Mouse (Mus musculus) granulocyte monocyte progenitor cell, adult 5-6 weeks (primary cell): ENCODE results near the gene Ero1lb. TPM values are rescaled to one million over a fixed set of nuclear protein-coding genes. Genes with fewer than 3 reads are reported as not detected.
"Not testable (repeated sequence)": the region's sequence is repeated elsewhere in the genome, so short reads cannot be mapped to it uniquely, and the experiment has no call there.

ENCODE experiments used
- ATAC-seq: replicated peaks from 2 replicates; pipeline ENCODE4 v1.8.0; 2016; ENCODE audit warnings: mild to moderate bottlenecking, moderate TSS enrichment, inconsistent platforms; ENCODE audit not compliant: poor library complexity, severe bottlenecking
- total RNA-seq, 2 experiments: library from RNA; stranded (forward) in 1 of 2; stranded (reverse) in 1 of 2; fragments of 200-712, 200-1000 nt in 1 of 2; fragments of >200 nt in 1 of 2; fragmentation: Nextera tagmentation in 1 of 2; gene quantifications; 2 replicates each; pipeline ENCODE4 v1.2.3; 2014 to 2017

Gene Ero1lb
- total RNA-seq, 2 experiments from 2014 or later = 15.6 to 20.9 TPM

GRCm38 (mm10) chr13:12568597-12569469 is 3.2 kb downstream of the Ero1lb start:
- no peak for ATAC-seq

DNA sequence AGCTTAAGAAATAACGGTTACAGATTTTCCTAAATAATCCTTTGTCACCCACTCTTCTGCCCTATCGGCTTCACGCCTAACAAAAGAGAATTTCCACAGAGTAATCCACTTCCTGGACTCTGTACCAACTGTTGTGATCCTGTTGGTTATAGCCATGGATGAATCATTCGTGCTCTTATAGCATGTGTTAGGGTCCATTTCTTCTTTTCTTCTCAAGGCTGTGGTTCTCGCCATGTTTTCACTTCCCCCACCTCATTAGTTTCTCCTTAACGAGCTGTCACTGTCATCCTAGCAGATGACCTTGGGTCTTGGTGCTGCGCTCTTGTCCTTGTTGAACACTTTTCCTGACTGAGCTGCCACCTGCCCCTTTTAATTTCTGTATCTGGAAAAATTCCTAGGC is 4.1 kb downstream of the Ero1lb start:
- peak; percentile 60 for ATAC-seq

- ATAC-seq = peak; percentile 80
These were observed 9.4 kb downstream of the Ero1lb start for GRCm38 (mm10) chr13:12574979-12575536.

DNA sequence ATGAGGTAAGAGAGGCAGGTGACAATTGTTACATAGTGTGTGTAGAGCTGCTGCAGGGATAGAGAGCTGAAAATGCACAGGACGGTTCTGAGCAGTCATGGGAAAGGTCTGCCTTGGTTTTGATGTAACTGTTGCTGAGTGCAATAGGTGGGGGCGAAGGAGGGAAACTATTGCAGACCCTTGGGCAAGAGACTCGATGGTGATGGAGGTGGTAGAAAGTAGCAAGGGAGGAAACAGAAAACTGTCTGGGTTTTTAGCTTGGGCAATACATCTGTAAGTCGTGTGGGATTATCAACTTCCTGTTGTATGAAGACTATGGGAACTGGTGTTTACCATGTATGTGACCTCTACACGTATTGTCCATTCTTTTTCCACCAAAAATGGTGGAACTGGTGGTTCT is 12.5 kb downstream of the Ero1lb start:
- ATAC-seq = peak; percentile 83

DNA sequence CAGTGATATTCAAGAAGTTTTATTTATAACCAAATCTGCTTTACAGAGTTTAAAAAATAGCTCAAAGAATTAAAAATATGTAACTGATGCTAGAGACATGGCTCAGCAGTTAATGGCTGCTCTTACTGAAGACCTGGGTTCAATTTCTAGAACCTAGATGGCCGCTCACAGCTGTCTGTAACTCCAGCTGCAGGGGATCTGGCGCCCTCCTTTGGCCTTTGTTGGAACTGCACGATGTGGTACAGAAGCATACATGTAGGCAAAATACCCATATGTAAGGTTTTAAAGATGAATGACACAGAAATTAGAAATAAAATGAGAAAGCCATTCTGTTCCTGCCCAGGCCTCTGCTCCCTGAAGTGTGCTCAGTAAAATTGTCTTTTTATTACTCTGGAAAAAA is 23.3 kb downstream of the Ero1lb start:
- ATAC-seq = peak; percentile 93

GRCm38 (mm10) chr13:12597075-12597474 is 31.4 kb downstream of the Ero1lb start:
- not testable (repeated sequence) for ATAC-seq

DNA sequence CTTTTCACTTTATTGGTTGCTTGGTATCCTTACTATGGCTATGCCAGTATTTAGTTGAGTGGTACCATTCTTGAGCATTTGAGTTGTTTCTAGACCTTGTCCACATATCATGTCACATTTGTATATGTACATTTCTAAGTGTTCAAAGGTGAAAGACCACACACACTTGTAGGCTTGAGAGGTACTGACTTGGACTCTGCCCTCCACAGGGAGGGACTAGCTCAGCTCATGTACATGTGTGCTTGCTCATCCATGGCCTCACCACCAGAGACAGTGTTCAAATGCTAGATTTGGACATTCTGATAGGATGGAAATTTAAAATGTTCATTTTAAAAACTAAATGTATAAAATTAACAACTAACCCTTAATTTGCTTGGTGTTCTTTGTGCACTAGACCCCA is 44.5 kb downstream of the Ero1lb start:
- ATAC-seq = not testable (repeated sequence)

GRCm38 (mm10) chr13:12614026-12614425 is 48.4 kb downstream of the Ero1lb start:
- ATAC-seq = not testable (repeated sequence)

GRCm38 (mm10) chr13:12614591-12614990 is 48.9 kb downstream of the Ero1lb start:
- not testable (repeated sequence) for ATAC-seq

DNA sequence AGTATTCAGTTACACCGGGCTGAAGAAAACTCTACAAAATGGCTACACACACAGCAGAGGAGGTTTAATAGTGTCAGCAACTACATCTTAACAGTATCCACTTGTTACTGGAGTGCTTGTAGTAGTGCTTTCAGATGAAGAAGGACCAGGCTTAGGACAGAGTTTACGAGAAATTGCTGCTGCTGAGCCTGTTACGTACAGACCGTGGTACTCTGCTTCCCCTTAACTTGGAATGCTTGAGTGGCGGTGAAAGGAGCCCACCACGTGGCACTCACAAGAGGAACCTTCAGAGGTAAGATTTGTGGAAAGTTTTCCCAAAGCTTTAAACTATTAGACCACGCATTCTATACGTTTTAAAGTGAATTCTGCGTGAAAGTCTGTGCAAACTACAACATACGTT is 49.3 kb downstream of the Ero1lb start:
- ATAC-seq = not testable (repeated sequence)

GRCm38 (mm10) chr13:12616489-12616888 is 50.8 kb downstream of the Ero1lb start:
- not testable (repeated sequence) for ATAC-seq

GRCm38 (mm10) chr13:12619808-12620207 is 54.1 kb downstream of the Ero1lb start:
- ATAC-seq = not testable (repeated sequence)

DNA sequence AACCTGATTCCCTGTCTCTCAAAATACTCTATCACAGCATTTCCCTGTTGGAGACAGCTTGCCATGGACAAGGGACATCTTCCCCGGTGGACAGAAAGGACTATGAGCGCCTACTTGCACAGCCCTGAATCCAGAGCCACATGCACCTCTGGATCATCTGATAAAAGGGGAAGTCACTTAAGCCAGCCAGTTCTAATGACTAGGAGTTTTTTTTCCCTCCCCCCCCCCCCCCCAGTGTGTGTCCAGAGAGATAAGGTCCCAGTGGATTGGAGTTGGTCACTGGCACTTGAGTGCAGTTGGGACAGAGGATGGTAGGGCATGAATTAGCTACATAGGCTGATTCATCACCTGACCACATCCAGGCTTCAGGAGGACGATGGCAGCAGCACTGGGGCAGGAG is 60.4 kb downstream of the Ero1lb start:
- peak; percentile 43; the same call in 1 of the 2 replicates for ATAC-seq

DNA sequence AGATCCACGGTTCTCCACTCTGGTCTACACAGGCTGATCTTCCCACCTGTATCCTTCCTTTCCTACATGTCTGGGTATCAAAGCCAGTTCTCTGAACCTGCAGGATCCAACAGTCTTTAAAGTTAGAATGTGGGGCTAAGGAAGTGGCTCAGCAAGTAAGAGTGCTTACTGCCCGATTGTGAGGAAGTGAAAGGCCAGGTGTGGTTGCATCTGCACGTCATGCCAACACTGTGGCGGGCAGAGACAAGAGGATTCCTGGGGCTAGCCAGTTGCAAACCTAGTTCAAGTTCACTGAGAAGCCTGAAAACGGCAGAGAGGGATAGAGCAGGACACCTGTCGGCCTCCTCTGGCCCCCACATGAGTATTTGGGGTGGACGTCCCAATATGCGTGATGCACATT is 62.1 kb downstream of the Ero1lb start:
- ATAC-seq = peak; percentile 55; the same call in 1 of the 2 replicates

- ATAC-seq = not testable (repeated sequence)
These were observed 62.5 kb downstream of the Ero1lb start for GRCm38 (mm10) chr13:12628181-12628580.

DNA sequence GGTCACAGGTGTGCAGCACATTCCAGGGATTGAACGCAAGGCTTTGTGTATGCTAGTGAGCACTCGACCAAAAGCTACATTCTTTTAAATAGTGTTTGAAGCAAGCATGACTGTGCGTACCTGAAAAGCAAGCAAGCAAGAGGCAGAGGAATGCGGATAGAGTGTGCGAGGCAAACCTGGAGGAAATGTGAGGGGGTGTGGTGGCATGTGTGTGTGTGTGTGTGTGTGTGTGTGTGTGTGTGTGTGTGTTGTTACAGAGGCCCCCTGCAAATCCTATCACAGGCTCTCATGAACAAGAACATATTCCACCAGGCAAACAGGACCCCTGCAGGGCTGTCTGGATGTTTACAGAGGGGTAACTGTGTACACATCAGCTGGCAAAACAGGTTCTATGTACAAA is 64.6 kb downstream of the Ero1lb start:
- ATAC-seq = not testable (repeated sequence)

DNA sequence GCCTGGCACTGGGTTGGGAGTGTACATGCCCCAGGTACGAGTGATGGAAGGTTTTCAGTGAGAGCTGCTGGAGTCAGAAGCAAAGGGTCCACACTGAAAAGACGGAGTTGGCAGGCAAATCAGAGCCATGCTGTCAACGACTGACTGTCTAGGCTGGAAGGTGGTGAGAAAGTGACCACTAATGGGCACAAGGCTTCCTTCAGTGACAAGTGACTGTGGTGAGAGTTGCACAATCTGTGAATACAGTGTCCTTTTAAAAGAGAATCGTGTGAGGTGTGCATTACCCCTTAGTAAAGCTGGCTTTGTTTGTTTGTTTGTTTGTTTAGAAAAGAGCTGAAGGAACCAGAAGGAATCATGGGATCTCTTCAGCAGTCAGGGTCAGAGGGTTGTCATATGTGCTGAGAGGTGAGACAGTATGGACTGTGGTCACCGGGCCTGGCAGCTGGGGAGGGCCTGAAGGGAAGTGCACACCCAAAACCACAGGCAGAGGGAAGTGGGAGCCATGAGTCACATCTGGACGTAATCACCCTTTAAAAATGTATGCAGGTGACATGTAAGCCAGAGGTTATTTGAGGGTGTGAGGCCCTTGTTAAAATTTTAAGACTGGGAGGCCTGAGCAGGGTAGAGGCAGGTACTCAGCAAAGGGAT is 69.4 kb downstream of the Ero1lb start:
- ATAC-seq = peak; percentile 94

- ATAC-seq = not testable (repeated sequence)
These were observed 77.1 kb downstream of the Ero1lb start for GRCm38 (mm10) chr13:12642795-12643194.

DNA sequence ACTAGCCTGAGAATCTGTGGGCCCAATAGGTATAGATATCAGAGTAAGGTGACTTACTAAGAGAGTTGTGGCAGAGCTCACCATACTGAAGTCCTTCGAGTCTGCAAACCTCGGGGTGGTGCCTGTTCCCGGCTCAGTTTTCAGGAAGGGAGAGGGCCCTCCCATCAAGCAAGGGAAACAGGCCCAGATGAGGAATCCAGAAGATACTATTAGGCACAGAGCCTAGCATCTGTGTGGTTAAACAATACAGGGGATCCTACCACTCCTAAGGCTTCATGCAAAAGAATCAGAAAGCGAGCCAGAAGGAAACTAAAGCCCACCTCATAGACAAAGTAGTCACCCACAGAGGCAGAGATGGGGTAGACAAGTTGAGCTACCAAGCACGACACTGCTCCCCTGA is 81.0 kb downstream of the Ero1lb start:
- ATAC-seq = not testable (repeated sequence)

DNA sequence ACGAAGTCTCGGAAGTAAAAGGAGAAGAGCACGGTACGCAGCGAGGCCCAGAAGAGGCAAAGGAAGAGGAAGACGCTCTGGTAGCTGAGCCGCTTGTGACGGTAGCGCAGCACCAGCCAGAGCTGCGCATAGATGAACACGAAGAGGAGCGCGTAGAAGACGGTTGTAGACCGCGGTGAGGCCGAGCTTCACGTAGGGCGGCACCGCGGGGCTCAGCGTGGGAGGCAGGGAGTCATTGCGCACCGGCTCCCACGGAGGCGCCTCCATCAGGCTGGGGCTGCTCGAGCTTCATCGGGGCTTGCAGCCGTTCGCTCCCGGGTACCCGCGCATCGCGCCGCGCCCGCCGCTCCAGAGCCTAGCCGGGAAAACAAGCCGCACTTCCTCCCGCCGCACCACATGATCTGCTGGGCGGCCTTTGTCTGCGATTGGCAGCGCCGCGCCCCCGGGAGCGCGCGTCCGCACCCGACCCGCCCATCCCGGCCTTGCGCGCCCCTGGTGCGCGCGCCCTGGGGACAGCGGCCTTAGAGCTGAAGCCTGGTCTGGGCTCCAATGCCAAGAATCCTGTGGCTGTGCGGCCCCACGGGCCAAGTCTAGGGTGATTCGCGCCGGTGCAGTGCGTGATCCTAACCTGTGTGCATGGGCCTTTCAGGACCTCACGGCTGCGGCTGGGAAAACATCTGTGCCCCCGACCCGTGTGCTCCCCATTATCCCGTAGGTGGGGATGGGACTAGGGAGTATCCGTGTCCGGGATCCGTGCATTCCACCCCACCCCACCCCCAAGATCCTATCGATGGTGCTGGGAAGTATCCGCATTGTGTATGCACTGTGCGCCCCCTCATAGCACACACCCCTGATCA is 84.6 kb downstream of the Ero1lb start:
- ATAC-seq = peak; percentile 71
